Mouse (Mus musculus) intestine, embryonic 15.5 days (tissue): ENCODE results near the gene Gm16427. TPM values are rescaled to one million over a fixed set of nuclear protein-coding genes. Genes with fewer than 3 reads are reported as not detected.
"Not testable (repeated sequence)": the region's sequence is repeated elsewhere in the genome, so short reads cannot be mapped to it uniquely, and the experiment has no call there.

Source experiments
- ATAC-seq: fragments of 200-750 bp; cut with Nextera tagmentation; 2 replicates; pipeline ENCODE4 v1.8.0; 2017; ENCODE audit warnings: moderate TSS enrichment, moderate library complexity
- H3K27ac ChIP-seq: fragments of 300-500 bp; sonication (generic); 2 replicates; pipeline ENCODE4 v1.5.1; 2015; ENCODE audit warnings: mild to moderate bottlenecking, inconsistent platforms
- H3K27me3 ChIP-seq: fragments of 300-500 bp; sonication (generic); replicated peaks from 2 replicates; pipeline ENCODE4 v1.6.1; 2015; ENCODE audit warnings: inconsistent platforms
- H3K36me3 ChIP-seq: fragments of 300-500 bp; sonication (generic); 2 replicates; pipeline ENCODE4 v1.6.1; 2015; ENCODE audit warnings: inconsistent platforms
- H3K4me1 ChIP-seq: fragments of 300-500 bp; sonication (generic); replicated peaks from 2 replicates; pipeline ENCODE4 v1.6.1; 2015; ENCODE audit warnings: inconsistent platforms
- H3K4me2 ChIP-seq: fragments of 300-500 bp; sonication (generic); replicated peaks from 2 replicates; pipeline ENCODE4 v1.6.1; 2015; ENCODE audit warnings: mild to moderate bottlenecking, inconsistent platforms
- H3K4me3 ChIP-seq: fragments of 300-500 bp; sonication (generic); replicated peaks from 2 replicates; pipeline ENCODE4 v1.5.1; 2015; ENCODE audit warnings: inconsistent platforms
- H3K9ac ChIP-seq: fragments of 300-500 bp; sonication (generic); 2 replicates; pipeline ENCODE4 v1.6.1; 2015; ENCODE audit warnings: inconsistent platforms
- H3K9me3 ChIP-seq: fragments of 300-500 bp; sonication (generic); 2 replicates; pipeline ENCODE4 v1.6.1; 2016; ENCODE audit warnings: inconsistent platforms
- WGBS: fragments of 180-500 bp; shearing (Covaris S2); methylation state at CpG from one replicate; pipeline ENCODE4 v1.1.7; 2015; 5-methylcytosine and 5-hydroxymethylcytosine counted together
- polyA plus RNA-seq: library from polyadenylated mRNA; unstranded; fragments of >200 nt; fragmentation: Nextera tagmentation; extraction: Ambion mirVana; gene quantifications from 2 replicates; pipeline ENCODE4 v1.2.1, GENCODE M21; 2015

The Gm16427 gene
- not detected in 2 replicates for polyA plus RNA-seq

- H3K36me3 ChIP-seq, H3K27ac ChIP-seq, H3K9ac ChIP-seq, H3K4me2 ChIP-seq, ATAC-seq, H3K27me3 ChIP-seq, H3K4me3 ChIP-seq, H3K9me3 ChIP-seq, H3K4me1 ChIP-seq: not testable (repeated sequence)
- WGBS: 76% methylated on average over 2 of the region's 3 CpGs
Observed at GRCm38 (mm10) chr5:93540100-93540499, at the start of gene Gm16427. Gene Gm16427 (minus strand): TSS chr5:93540200.

Other genes starting within 250 kb of the Gm16427 start
- not detected in 2 replicates for gene C87414, start 131.4 kb upstream of the Gm16427 start, polyA plus RNA-seq